Mouse (Mus musculus) kidney, adult 2 months (tissue): ENCODE data around the gene Gramd2. TPM values are rescaled to one million over a fixed set of nuclear protein-coding genes. Genes with fewer than 3 reads are reported as not detected.

Experiments used
- DNase-seq: peaks from one replicate; pipeline ENCODE4 v3.0.0; 2021
- H3K27ac ChIP-seq: fragments of 200-500 bp; 2 replicates; pipeline ENCODE4 v1.5.1; 2012; ENCODE audit warnings: low read depth, low read length, control low read depth, inconsistent platforms; ENCODE audit not compliant: insufficient read depth
- H3K27me3 ChIP-seq: fragments of 200-500 bp; replicated peaks from 2 replicates; pipeline ENCODE4 v1.6.1; 2012; ENCODE audit warnings: mild to moderate bottlenecking, moderate library complexity, low read length, inconsistent platforms; ENCODE audit not compliant: control insufficient read depth, insufficient read depth
- H3K36me3 ChIP-seq: fragments of 200-500 bp; 2 replicates; pipeline ENCODE4 v1.6.1; 2012; ENCODE audit warnings: mild to moderate bottlenecking, moderate library complexity, low read length, inconsistent platforms; ENCODE audit not compliant: control insufficient read depth, insufficient read depth
- H3K4me1 ChIP-seq: fragments of 200-500 bp; 2 replicates; pipeline ENCODE4 v1.6.1; 2011; ENCODE audit warnings: low read length; ENCODE audit not compliant: control insufficient read depth, insufficient read depth
- H3K4me3 ChIP-seq: fragments of 200-500 bp; 2 replicates; pipeline ENCODE4 v1.5.1; 2011; ENCODE audit warnings: mild to moderate bottlenecking, low read depth, low read length, control low read depth; ENCODE audit not compliant: insufficient read depth
- CTCF ChIP-seq: fragments of 200-500 bp; conservative IDR thresholded peaks from 2 replicates; pipeline ENCODE4 v1.5.1; 2011; ENCODE audit warnings: low read depth, mild to moderate bottlenecking, control low read depth, low read length, moderate library complexity, mixed read lengths; ENCODE audit not compliant: insufficient read depth, insufficient read length
- POLR2A ChIP-seq: fragments of 200-500 bp; IDR thresholded peaks from one replicate; pipeline ENCODE4 v1.6.1; 2011; ENCODE audit warnings: low read depth, low read length, control low read depth
- WGBS: fragments of 180-500 bp; shearing (Covaris S2); methylation state at CpG from one replicate; pipeline ENCODE4 v1.1.7; 2018; 5-methylcytosine and 5-hydroxymethylcytosine counted together
- polyA plus RNA-seq: library from polyadenylated mRNA; depleted of rRNA; stranded (reverse); fragments of >200 nt; gene quantifications from 2 replicates; pipeline ENCODE4 v1.2.3, GENCODE M21; 2012

Gene Gramd2
- polyA plus RNA-seq, 1 experiment = 0.31 TPM

DNA sequence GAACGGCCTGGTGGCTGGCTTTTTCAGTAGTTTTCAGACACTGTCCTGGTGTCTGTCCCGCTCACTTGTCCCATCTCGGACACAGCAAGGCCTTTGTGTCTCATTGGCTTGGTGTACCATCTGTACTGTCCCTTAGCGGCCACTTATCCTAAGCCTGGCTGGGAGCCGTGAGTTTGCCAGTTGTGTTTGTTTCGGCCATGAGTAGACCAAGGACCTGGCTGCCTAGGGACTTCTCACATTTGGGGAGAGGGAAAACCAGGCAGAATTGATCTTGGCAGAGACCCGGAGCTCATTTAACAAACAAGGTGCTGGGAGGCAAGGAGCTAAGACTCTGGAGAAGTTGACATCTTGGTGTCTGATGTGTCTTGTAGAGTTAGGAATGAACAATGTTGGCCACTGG lies 16.7 kb upstream of the Gramd2 start:
- WGBS = 92% methylated on average over 7 of the region's 7 CpGs

DNA sequence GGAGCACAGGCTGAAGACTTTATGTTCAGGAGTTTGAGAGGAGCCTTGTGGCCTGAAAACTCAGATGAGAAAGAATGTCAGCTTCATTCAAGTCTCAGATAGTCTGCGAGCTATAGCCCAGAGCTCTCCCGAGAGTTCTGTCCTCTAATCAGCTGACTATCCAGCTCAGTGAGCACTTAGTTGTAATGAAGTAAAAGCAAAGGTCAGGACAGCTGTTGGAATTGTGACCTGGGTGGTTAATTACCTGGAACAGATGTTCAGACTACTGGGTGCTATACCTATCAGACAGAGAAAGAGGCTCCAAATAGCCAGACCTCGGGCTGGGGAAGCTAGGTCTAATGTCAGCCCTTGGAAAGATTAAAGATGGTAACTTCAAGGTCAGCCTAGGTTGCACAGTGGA lies 16.0 kb upstream of the Gramd2 start:
- H3K27me3 ChIP-seq = no peaks in the 10 kb centered on the region
- no peaks in the 10 kb centered on the region for H3K36me3 ChIP-seq
- peak overlapping the region; percentile 37; the same call in 1 of the 2 replicates for H3K27ac ChIP-seq
- WGBS = 28% methylated on average over 3 of the region's 3 CpGs
- DNase-seq = peak; percentile 88
- TF ChIP-seq POLR2A (no peak), CTCF (no peak)
- no peak overlapping the region for H3K4me3 ChIP-seq
- H3K4me1 ChIP-seq = peaks cover 29% of the 10 kb centered on the region

More for the DNA sequence above, 16.7 kb upstream of the Gramd2 start:
- no peaks in the 10 kb centered on the region for H3K36me3 ChIP-seq
- no peaks in the 10 kb centered on the region for H3K27me3 ChIP-seq
- no peak overlapping the region for H3K4me3 ChIP-seq
- peaks cover 29% of the 10 kb centered on the region for H3K4me1 ChIP-seq
- no peak for DNase-seq
- TF ChIP-seq POLR2A (no peak), CTCF (no peak)
- no peak overlapping the region for H3K27ac ChIP-seq

DNA sequence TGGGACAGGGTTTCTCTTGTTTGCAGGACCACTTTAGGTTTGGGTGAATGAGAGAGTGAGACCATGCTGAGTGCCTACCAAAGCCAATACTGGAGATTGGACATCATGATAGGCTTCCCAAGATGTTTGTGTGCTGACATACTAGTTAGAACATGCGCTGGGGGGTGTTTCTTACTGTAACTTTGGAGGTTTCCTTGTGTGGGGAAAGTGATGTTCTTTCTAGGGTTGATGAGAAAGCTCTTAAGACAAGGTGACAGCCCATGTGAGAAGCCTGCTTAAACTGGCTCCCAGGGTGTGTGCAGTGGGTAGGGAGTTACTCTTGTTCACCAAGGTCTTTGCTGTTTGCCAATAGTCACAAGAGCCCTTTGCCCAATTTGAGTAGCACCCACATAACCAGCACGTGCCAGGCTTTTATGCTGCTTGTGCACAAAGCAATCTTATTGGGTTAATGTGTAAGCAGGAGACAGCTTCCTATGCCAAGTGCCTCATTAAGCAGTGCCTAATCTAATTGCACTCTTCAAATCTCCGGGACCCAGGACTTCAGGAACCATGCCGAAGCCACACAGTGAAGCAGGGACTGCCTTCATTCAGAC lies 15.2 kb upstream of the Gramd2 start:
- Histone ChIP-seq H3K4me3 (no peak overlapping the region), H3K27me3 (no peaks in the 10 kb centered on the region), H3K36me3 (no peaks in the 10 kb centered on the region), H3K27ac (peak overlapping the region; percentile 51; the same call in 1 of the 2 replicates), H3K4me1 (peaks cover 29% of the 10 kb centered on the region)
- no peak for TF ChIP-seq POLR2A
- no peak for TF ChIP-seq CTCF
- peak; percentile 87 for DNase-seq
- 43% methylated on average over 4 of the region's 4 CpGs for whole genome bisulfite sequencing

DNA sequence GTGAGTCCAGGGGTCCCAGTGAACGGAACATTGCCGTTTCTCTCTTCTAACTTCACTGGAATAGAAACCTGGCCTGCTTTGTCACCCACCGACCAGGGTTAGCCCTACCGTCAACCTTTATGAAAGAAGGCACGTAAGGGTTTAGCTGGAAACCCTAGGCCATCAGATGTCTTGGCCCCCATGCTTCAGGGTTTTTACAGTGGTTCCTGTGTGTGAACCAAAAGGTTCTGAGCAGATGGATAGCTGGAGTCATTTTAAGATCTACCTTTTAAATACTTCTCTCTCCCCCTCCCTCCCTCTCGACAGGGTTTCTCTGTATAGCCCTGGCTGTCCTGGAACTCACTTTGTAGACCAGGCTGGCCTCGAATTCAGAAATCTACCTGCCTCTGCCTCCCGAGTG lies 13.9 kb upstream of the Gramd2 start:
- peaks cover 21% of the 10 kb centered on the region for H3K4me1 ChIP-seq
- no peak overlapping the region for H3K4me3 ChIP-seq
- peaks cover 2% of the 10 kb centered on the region; the same call in 1 of the 2 replicates for H3K36me3 ChIP-seq
- TF ChIP-seq CTCF (no peak), POLR2A (no peak)
- DNase-seq = no peak
- no peaks in the 10 kb centered on the region for H3K27me3 ChIP-seq
- no peak overlapping the region for H3K27ac ChIP-seq
- WGBS = 96% methylated on average over 8 of the region's 8 CpGs

DNA sequence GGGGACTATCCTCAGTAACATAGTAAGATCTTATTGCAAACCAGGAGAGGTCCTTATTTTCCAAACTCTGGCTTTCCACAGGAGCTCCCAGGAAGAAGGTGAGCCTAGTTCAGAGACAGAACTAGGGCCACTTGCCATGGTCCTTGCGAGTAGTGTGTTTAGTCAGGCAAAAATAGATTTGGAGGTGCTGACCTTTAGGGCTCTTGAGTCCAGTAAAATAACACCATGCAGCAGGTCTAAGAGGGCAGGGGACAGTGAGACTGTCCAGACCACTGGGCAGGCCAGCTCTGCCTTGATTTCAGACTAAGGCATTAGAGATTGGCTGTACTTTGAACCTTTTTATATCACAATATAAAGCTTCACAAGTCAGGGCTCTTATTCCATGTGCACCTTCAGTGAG lies 13.1 kb upstream of the Gramd2 start:
- TF ChIP-seq POLR2A (no peak), CTCF (no peak)
- 74% methylated on average over 1 of the region's 1 CpGs for WGBS
- peaks cover 14% of the 10 kb centered on the region; the same call in 1 of the 2 replicates for H3K4me1 ChIP-seq
- H3K27me3 ChIP-seq = no peaks in the 10 kb centered on the region
- peaks cover 2% of the 10 kb centered on the region; the same call in 1 of the 2 replicates for H3K36me3 ChIP-seq
- no peak for DNase-seq
- H3K4me3 ChIP-seq = no peak overlapping the region
- no peak overlapping the region for H3K27ac ChIP-seq

DNA sequence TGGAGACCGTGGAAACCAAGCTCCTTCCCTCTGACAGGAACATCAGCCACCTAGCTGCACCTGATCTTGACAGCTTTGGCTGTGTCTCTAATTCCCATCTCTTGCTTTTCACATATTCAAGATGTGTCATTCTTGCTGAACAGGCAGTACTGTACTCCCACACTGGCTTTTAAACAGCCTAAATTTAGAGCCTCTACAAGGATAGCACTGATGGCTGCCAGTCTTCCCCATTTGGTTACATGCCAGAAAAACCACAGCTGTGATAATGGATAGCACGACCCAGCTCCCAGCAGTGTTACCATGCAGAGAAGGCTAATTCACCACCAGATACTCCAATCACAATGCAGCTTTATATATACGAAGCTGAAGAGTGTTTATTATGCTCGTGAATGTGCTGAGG lies 12.7 kb upstream of the Gramd2 start:
- Histone ChIP-seq H3K4me1 (peaks cover 14% of the 10 kb centered on the region; the same call in 1 of the 2 replicates), H3K36me3 (peaks cover 2% of the 10 kb centered on the region; the same call in 1 of the 2 replicates), H3K4me3 (no peak overlapping the region), H3K27me3 (no peaks in the 10 kb centered on the region), H3K27ac (no peak overlapping the region)
- DNase-seq = no peak
- TF ChIP-seq CTCF = no peak
- no peak for TF ChIP-seq POLR2A
- WGBS = 79% methylated on average over 4 of the region's 4 CpGs

DNA sequence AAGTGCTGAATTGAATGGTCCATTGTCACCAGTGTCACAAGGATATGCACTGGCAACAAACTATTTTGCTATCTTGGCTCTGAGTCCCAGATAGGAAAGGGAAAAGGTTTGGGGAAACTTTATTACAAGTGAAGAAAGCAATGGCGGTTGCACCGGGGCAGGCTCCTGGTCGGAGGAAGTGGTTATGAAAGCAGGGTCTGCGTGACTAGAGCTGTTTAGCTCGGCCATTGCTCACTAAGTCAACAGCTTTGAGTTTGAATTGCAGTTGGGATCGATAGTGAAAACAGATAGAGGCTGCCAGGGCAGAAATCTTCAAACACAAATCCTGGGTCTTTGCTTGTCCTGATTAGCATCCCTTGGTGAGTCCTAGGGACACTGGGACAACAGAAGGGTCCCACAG lies 12.0 kb upstream of the Gramd2 start:
- TF ChIP-seq CTCF (no peak), POLR2A (no peak)
- peaks cover 14% of the 10 kb centered on the region; the same call in 1 of the 2 replicates for H3K4me1 ChIP-seq
- no peak overlapping the region for H3K4me3 ChIP-seq
- no peaks in the 10 kb centered on the region for H3K27me3 ChIP-seq
- WGBS = 87% methylated on average over 6 of the region's 6 CpGs
- DNase-seq = no peak
- peaks cover 2% of the 10 kb centered on the region; the same call in 1 of the 2 replicates for H3K36me3 ChIP-seq
- H3K27ac ChIP-seq = no peak overlapping the region

DNA sequence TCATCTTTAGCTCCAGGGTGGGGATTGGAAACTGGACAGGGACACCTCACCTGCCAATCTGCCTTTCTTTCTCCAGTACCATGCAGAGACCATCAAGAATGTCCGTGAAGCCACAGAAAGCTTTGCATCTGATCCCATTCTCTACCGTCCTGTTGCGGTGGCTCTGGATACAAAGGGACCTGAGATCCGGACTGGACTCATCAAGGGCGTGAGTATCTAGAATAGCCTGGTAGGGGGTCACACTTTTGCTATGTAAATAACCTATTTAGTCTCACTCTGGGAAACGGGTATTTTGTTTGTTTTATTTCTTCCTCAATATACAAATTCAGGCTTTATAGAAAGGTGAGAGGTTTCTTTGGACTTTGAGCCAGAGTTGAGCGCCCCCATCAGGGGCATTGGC lies 11.5 kb upstream of the Gramd2 start:
- H3K4me3 ChIP-seq = no peak overlapping the region
- 92% methylated on average over 7 of the region's 7 CpGs for WGBS
- H3K4me1 ChIP-seq = peaks cover 10% of the 10 kb centered on the region; the same call in 1 of the 2 replicates
- H3K36me3 ChIP-seq = peaks cover 2% of the 10 kb centered on the region; the same call in 1 of the 2 replicates
- no peak for DNase-seq
- H3K27me3 ChIP-seq = no peaks in the 10 kb centered on the region
- no peak overlapping the region for H3K27ac ChIP-seq
- TF ChIP-seq CTCF (no peak), POLR2A (no peak)
